Mouse (Mus musculus): ENCODE measurements around the gene Clip3. TPM values are rescaled to one million over a fixed set of nuclear protein-coding genes. Genes with fewer than 3 reads are reported as not detected.
A peak's percentile ranks its signal among the peaks of the same experiment; 100 is the strongest.

Clip3 gene
- polyA plus RNA-seq, 1 experiment from 2014 or later: 41.4 TPM

- no peaks in the 10 kb centered on the region for H3K9me3 ChIP-seq (ENCODE audit: control insufficient read depth, low read length)
- DNase-seq (ENCODE audit: low spot score): no peak
- H3K4me3 ChIP-seq (ENCODE audit: low read depth, low read length): no peak overlapping the region
- no peak overlapping the region for H3K4me2 ChIP-seq (ENCODE audit: low read length)
- H3K4me1 ChIP-seq (replicated peaks; ENCODE audit: control insufficient read depth, insufficient read depth, low read length): peaks cover 17% of the 10 kb centered on the region; the same call in 1 of the 2 replicates
- peaks cover 47% of the 10 kb centered on the region for H3K36me3 ChIP-seq (ENCODE audit: control insufficient read depth, insufficient read depth, low read length)
- no peak overlapping the region for H3K27ac ChIP-seq (ENCODE audit: low read depth)
- no peak overlapping the region for H3K9ac ChIP-seq (ENCODE audit: low read length)
- ATAC-seq (replicated peaks; ENCODE audit: low FRiP score, low TSS enrichment, low read depth): no peak
- H3K27me3 ChIP-seq (replicated peaks; ENCODE audit: control insufficient read depth, insufficient read depth, low read length): no peaks in the 10 kb centered on the region
- WGBS: 91% methylated on average over 16 of the region's 16 CpGs
Measured at GRCm38 (mm10) chr7:30306083-30306779, 14.7 kb downstream of the Clip3 start.

DNA sequence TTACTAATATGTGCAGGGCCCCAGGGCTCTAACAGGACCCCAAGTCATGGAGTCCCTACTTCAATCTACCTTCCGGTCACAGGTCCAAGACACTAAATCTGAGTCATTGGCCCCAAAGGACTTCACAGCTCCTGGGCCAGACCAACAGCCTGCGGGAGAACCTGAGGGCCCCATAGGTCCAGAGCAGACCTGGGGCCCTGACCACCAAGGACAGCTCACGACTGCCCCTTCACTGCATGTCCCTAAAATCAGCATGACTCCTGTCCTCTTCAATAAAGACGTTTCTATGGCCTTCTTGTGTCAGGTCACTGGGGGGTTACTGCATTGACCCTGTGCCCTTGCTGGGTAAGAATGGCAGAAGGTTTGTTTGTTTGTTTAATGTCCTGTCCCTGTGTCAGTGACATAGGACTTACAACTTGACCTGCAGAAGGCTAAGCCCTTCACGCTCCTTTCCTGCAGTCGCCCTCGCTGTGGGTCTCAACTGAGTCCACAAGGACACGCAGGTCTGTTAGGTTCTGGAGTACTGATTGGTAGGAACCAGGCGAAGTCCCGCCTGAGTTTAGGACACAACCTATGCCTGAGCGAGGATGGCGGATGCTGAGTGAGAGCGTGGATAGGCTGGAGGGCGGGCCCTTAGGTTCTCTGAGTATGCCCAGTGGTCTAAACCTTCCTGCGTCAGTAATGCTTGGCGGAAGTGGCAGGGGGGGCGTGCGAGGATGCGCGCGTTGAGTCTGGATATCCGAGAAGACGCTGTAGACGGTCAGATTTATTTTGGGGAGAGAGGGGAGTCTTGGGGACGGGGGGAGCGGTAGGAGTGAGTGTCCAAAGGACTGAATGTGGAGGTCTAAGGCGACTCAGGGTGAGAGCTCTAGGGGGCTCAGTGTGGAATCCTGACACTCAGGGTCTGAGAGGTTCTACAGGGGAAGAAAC, 16.8 kb downstream of the Clip3 start, which contains the start of gene Alkbh6:
TSS of gene Alkbh6 (plus strand) at position 642 of the 930 bp plus-strand sequence.
- no peaks in the 10 kb centered on the region for H3K27me3 ChIP-seq (replicated peaks; ENCODE audit: control insufficient read depth, insufficient read depth, low read length)
- ATAC-seq (replicated peaks; ENCODE audit: low FRiP score, low TSS enrichment, low read depth) (peak; percentile 99), DNase-seq (ENCODE audit: low spot score) (peak; percentile 92)
- WGBS: 4% methylated on average over 27 of the region's 27 CpGs
- H3K4me2 ChIP-seq (ENCODE audit: low read length): peak within 1 kb of the TSS; percentile 90
- H3K9me3 ChIP-seq (ENCODE audit: control insufficient read depth, low read length): no peaks in the 10 kb centered on the region
- H3K27ac ChIP-seq (ENCODE audit: low read depth): peak within 1 kb of the TSS; percentile 59
- H3K4me3 ChIP-seq (ENCODE audit: low read depth, low read length): peak within 1 kb of the TSS; percentile 79
- H3K9ac ChIP-seq (ENCODE audit: low read length): peak within 1 kb of the TSS; percentile 61
- peaks cover 17% of the 10 kb centered on the region; the same call in 1 of the 2 replicates for H3K4me1 ChIP-seq (replicated peaks; ENCODE audit: control insufficient read depth, insufficient read depth, low read length)
- H3K36me3 ChIP-seq (ENCODE audit: control insufficient read depth, insufficient read depth, low read length): peaks cover 33% of the 10 kb centered on the region

DNA sequence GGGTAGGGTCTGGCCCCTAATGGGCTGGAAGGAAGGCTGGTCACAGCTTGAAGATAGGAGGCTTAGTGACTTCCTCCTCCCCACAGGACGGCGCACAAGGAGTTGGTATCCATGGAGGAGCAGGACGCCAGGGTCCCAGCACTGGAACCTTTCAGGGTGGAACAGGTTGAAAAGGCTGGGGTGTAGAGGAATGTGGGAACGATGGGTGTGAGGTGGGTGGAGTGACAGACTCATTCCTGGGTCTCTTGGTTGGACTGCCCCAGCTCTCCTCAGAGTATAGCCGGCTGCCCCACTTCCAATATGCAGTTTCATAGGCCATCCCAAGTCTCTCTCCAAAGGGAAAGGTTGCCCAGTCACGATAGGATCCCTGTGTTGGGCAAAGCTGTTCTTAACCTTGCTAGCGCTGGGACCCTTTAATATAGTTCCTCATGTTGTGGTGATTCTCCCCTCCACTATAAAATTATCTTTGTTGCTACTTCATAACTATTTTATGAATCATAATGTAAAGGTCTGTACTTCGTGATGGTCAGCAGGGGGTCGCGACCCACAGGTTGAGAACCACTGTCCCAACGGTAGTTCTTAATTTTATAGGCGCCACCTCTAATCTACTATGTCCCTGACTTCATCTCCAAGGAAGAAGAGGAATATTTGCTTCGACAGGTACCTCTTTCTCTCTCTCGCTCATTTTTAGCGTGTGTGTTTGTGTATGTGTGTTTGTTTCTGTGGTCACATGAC, 18.0 kb downstream of the Clip3 start:
- 55% methylated on average over 15 of the region's 15 CpGs for WGBS
- H3K27me3 ChIP-seq (replicated peaks; ENCODE audit: control insufficient read depth, insufficient read depth, low read length): no peaks in the 10 kb centered on the region
- peaks cover 27% of the 10 kb centered on the region for H3K36me3 ChIP-seq (ENCODE audit: control insufficient read depth, insufficient read depth, low read length)
- peaks cover 24% of the 10 kb centered on the region for H3K4me1 ChIP-seq (replicated peaks; ENCODE audit: control insufficient read depth, insufficient read depth, low read length)
- no peak for ATAC-seq (replicated peaks; ENCODE audit: low FRiP score, low TSS enrichment, low read depth)
- H3K4me2 ChIP-seq (ENCODE audit: low read length): peak overlapping the region; percentile 90
- peak overlapping the region; percentile 61 for H3K9ac ChIP-seq (ENCODE audit: low read length)
- no peak for DNase-seq (ENCODE audit: low spot score)
- H3K4me3 ChIP-seq (ENCODE audit: low read depth, low read length): peak overlapping the region; percentile 79
- H3K27ac ChIP-seq (ENCODE audit: low read depth): peak overlapping the region; percentile 59; the same call in 1 of the 2 replicates
- no peaks in the 10 kb centered on the region for H3K9me3 ChIP-seq (ENCODE audit: control insufficient read depth, low read length)

GRCm38 (mm10) chr7:30310136-30310535, 18.6 kb downstream of the Clip3 start:
- Histone ChIP-seq H3K27me3 (replicated peaks; ENCODE audit: control insufficient read depth, insufficient read depth, low read length) (no peaks in the 10 kb centered on the region), H3K36me3 (ENCODE audit: control insufficient read depth, insufficient read depth, low read length) (peaks cover 27% of the 10 kb centered on the region), H3K27ac (ENCODE audit: low read depth) (no peak overlapping the region), H3K4me3 (ENCODE audit: low read depth, low read length) (no peak overlapping the region), H3K4me1 (replicated peaks; ENCODE audit: control insufficient read depth, insufficient read depth, low read length) (peaks cover 26% of the 10 kb centered on the region), H3K9me3 (ENCODE audit: control insufficient read depth, low read length) (no peaks in the 10 kb centered on the region), H3K4me2 (ENCODE audit: low read length) (no peak overlapping the region), H3K9ac (ENCODE audit: low read length) (no peak overlapping the region)
- ATAC-seq (replicated peaks; ENCODE audit: low FRiP score, low TSS enrichment, low read depth) (no peak), DNase-seq (ENCODE audit: low spot score) (no peak)
- 85% methylated on average over 12 of the region's 12 CpGs for WGBS

GRCm38 (mm10) chr7:30313666-30314320, 22.3 kb downstream of the Clip3 start:
- H3K9ac ChIP-seq (ENCODE audit: low read length): no peak overlapping the region
- H3K27ac ChIP-seq (ENCODE audit: low read depth): no peak overlapping the region
- H3K4me3 ChIP-seq (ENCODE audit: low read depth, low read length): no peak overlapping the region
- no peaks in the 10 kb centered on the region for H3K27me3 ChIP-seq (replicated peaks; ENCODE audit: control insufficient read depth, insufficient read depth, low read length)
- H3K4me1 ChIP-seq (replicated peaks; ENCODE audit: control insufficient read depth, insufficient read depth, low read length): peaks cover 26% of the 10 kb centered on the region
- no peaks in the 10 kb centered on the region for H3K9me3 ChIP-seq (ENCODE audit: control insufficient read depth, low read length)
- ATAC-seq (replicated peaks; ENCODE audit: low FRiP score, low TSS enrichment, low read depth) (no peak), DNase-seq (ENCODE audit: low spot score) (no peak)
- H3K36me3 ChIP-seq (ENCODE audit: control insufficient read depth, insufficient read depth, low read length): peaks cover 19% of the 10 kb centered on the region; the same call in 1 of the 2 replicates
- WGBS: 44% methylated on average over 27 of the region's 27 CpGs
- no peak overlapping the region for H3K4me2 ChIP-seq (ENCODE audit: low read length)

GRCm38 (mm10) chr7:30314721-30315155, 23.2 kb downstream of the Clip3 start, which contains the start of gene Syne4:
Gene Syne4 (plus strand): TSS chr7:30314807.
- Histone ChIP-seq H3K4me1 (replicated peaks; ENCODE audit: control insufficient read depth, insufficient read depth, low read length) (peaks cover 19% of the 10 kb centered on the region), H3K4me3 (ENCODE audit: low read depth, low read length) (peak within 1 kb of the TSS; percentile 36), H3K9me3 (ENCODE audit: control insufficient read depth, low read length) (no peaks in the 10 kb centered on the region), H3K9ac (ENCODE audit: low read length) (peak within 1 kb of the TSS; percentile 50), H3K4me2 (ENCODE audit: low read length) (peak within 1 kb of the TSS; percentile 49), H3K27ac (ENCODE audit: low read depth) (no peak within 1 kb of the TSS), H3K36me3 (ENCODE audit: control insufficient read depth, insufficient read depth, low read length) (peaks cover 19% of the 10 kb centered on the region; the same call in 1 of the 2 replicates), H3K27me3 (replicated peaks; ENCODE audit: control insufficient read depth, insufficient read depth, low read length) (no peaks in the 10 kb centered on the region)
- ATAC-seq (replicated peaks; ENCODE audit: low FRiP score, low TSS enrichment, low read depth): peak; percentile 68
- DNase-seq (ENCODE audit: low spot score): peak; percentile 75
- under 1% methylated on average over 9 of the region's 9 CpGs for WGBS

- no peak for ATAC-seq (replicated peaks; ENCODE audit: low FRiP score, low TSS enrichment, low read depth)
- Histone ChIP-seq H3K4me1 (replicated peaks; ENCODE audit: control insufficient read depth, insufficient read depth, low read length) (peaks cover 14% of the 10 kb centered on the region), H3K9ac (ENCODE audit: low read length) (no peak overlapping the region; the same call in 1 of the 2 replicates), H3K4me2 (ENCODE audit: low read length) (peak overlapping the region; percentile 49), H3K9me3 (ENCODE audit: control insufficient read depth, low read length) (no peaks in the 10 kb centered on the region), H3K27ac (ENCODE audit: low read depth) (no peak overlapping the region), H3K27me3 (replicated peaks; ENCODE audit: control insufficient read depth, insufficient read depth, low read length) (no peaks in the 10 kb centered on the region), H3K36me3 (ENCODE audit: control insufficient read depth, insufficient read depth, low read length) (peaks cover 17% of the 10 kb centered on the region; the same call in 1 of the 2 replicates), H3K4me3 (ENCODE audit: low read depth, low read length) (peak overlapping the region; percentile 36)
- no peak for DNase-seq (ENCODE audit: low spot score)
- WGBS: 67% methylated on average over 13 of the region's 13 CpGs
Measured at GRCm38 (mm10) chr7:30315559-30316529, 24.3 kb downstream of the Clip3 start.

Data from intestine, embryonic 14.5 days (tissue).